In the genomic region with DNA sequence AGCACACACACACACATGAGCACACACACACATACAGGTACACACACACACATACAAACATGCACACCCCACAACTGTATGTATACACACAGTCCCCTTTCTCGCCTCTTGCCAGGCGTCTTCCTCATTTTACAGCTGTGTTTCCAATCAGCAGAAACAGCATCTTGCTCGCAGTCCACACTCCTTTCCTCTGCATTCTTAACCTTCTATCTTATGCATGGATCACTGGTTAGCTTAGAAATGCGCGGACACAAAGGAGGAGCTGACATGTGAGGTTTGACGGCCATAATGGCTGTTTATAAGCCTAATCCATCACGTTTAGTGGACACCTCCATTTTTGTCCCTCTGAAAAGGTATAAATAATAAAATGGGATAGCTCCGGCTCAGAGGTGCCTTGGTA, we compare ENCODE assay signal across 11 mouse cellular contexts.
DNase-seq lines count a peak whose midpoint lies in the region; ATAC-seq and TF ChIP-seq lines count a peak whose summit lies in the region.
"Had no signal": no experiment of that assay in that cellular context is flagged by ENCODE, and none has a peak within 500 bp of the region (broad histone marks: within the 10 kb centered on the region; RNA-seq: fewer than 3 reads in every experiment).

No protein-coding gene starts in this region.

- no peak for ATAC-seq in midbrain, embryonic 16.5 days
- no peak for ATAC-seq in forebrain, embryonic 13.5 days
- no peak for ATAC-seq in limb, embryonic 12.5 days (ENCODE audit: insufficient number of reproducible peaks, insufficient read depth, low FRiP score, low TSS enrichment, low read depth)

- H3K27me3 ChIP-seq in midbrain, embryonic 10.5 days (ENCODE audit: low read depth, poor library complexity, severe bottlenecking): 0 out of 2 replicates have a peak, but pooled peaks cover 4% of the 10 kb centered on the region
- no peaks in the 10 kb centered on the region; the same call in 1 of the 2 replicates for H3K27me3 ChIP-seq in midbrain, embryonic 16.5 days (ENCODE audit: control insufficient read depth, insufficient read depth, low read depth, low read length)
- H3K27me3 ChIP-seq in forebrain, embryonic 13.5 days: no peaks in the 10 kb centered on the region
- H3K27me3 ChIP-seq in limb, embryonic 12.5 days: peaks cover 14% of the 10 kb centered on the region; the same call in 1 of the 2 replicates
- H3K27me3 ChIP-seq: embryonic facial prominence, embryonic 15.5 days had no signal

- peaks cover 72% of the 10 kb centered on the region for H3K4me1 ChIP-seq in midbrain, embryonic 10.5 days
- H3K4me1 ChIP-seq in midbrain, embryonic 16.5 days (ENCODE audit: control insufficient read depth, insufficient read depth, low read length): no peaks in the 10 kb centered on the region
- peaks cover 45% of the 10 kb centered on the region for H3K4me1 ChIP-seq in forebrain, embryonic 13.5 days
- H3K4me1 ChIP-seq in limb, embryonic 12.5 days (replicated peaks): peaks cover 65% of the 10 kb centered on the region
- H3K4me1 ChIP-seq: liver, embryonic 15.5 days had no signal

- peak overlapping the region; percentile 26 for H3K4me3 ChIP-seq in midbrain, embryonic 10.5 days
- no peak overlapping the region for H3K4me3 ChIP-seq in midbrain, embryonic 16.5 days (ENCODE audit: low read depth, low read length)
- no peak overlapping the region for H3K4me3 ChIP-seq in forebrain, embryonic 13.5 days
- H3K4me3 ChIP-seq in limb, embryonic 12.5 days (replicated peaks): no peak overlapping the region
- H3K4me3 ChIP-seq in gastrocnemius, adult 2 months: no peak overlapping the region
- H3K4me3 ChIP-seq: embryonic facial prominence, embryonic 15.5 days; liver, embryonic 15.5 days had no signal

- WGBS in midbrain, embryonic 10.5 days: 25% methylated on average over 8 of the region's 8 CpGs
- 15% methylated on average over 8 of the region's 8 CpGs for WGBS in midbrain, embryonic 16.5 days
- WGBS in forebrain, embryonic 13.5 days: 16% methylated on average over 8 of the region's 8 CpGs
- 21% methylated on average over 8 of the region's 8 CpGs for WGBS in limb, embryonic 12.5 days

- H3K4me2 ChIP-seq in midbrain, embryonic 16.5 days (ENCODE audit: low read length): no peak overlapping the region
- H3K4me2 ChIP-seq in forebrain, embryonic 13.5 days: peak overlapping the region; percentile 25; the same call in 1 of the 2 replicates
- H3K4me2 ChIP-seq in limb, embryonic 12.5 days: peak overlapping the region; percentile 26
- H3K4me2 ChIP-seq: embryonic facial prominence, embryonic 15.5 days; liver, embryonic 15.5 days had no signal

- intact Hi-C loops in gastrocnemius, adult 2 months (cut with DNase I): no loop called here

- H3K9ac ChIP-seq in midbrain, embryonic 16.5 days (ENCODE audit: low read depth, low read length): no peak overlapping the region
- H3K9ac ChIP-seq in forebrain, embryonic 13.5 days: no peak overlapping the region
- H3K9ac ChIP-seq in limb, embryonic 12.5 days (replicated peaks): no peak overlapping the region
- H3K9ac ChIP-seq: embryonic facial prominence, embryonic 15.5 days; liver, embryonic 15.5 days had no signal

- peak overlapping the region; percentile 81 for H3K27ac ChIP-seq in midbrain, embryonic 10.5 days (replicated peaks)
- H3K27ac ChIP-seq in midbrain, embryonic 16.5 days (ENCODE audit: low read length): no peak overlapping the region
- H3K27ac ChIP-seq in forebrain, embryonic 13.5 days: no peak overlapping the region
- H3K27ac ChIP-seq in limb, embryonic 12.5 days: peak overlapping the region; percentile 56; the same call in 1 of the 2 replicates
- no peak overlapping the region for H3K27ac ChIP-seq in gastrocnemius, adult 2 months
- H3K27ac ChIP-seq: embryonic facial prominence, embryonic 15.5 days; liver, embryonic 15.5 days; macrophage had no signal

- no peaks in the 10 kb centered on the region for H3K9me3 ChIP-seq in midbrain, embryonic 10.5 days (replicated peaks)
- no peaks in the 10 kb centered on the region for H3K9me3 ChIP-seq in midbrain, embryonic 16.5 days (replicated peaks; ENCODE audit: control insufficient read depth, low read length, poor library complexity, severe bottlenecking)
- H3K9me3 ChIP-seq in forebrain, embryonic 13.5 days (replicated peaks): no peaks in the 10 kb centered on the region
- H3K9me3 ChIP-seq in limb, embryonic 12.5 days: no peaks in the 10 kb centered on the region
- H3K9me3 ChIP-seq: embryonic facial prominence, embryonic 15.5 days; liver, embryonic 15.5 days had no signal

- H3K36me3 ChIP-seq in midbrain, embryonic 10.5 days: no peaks in the 10 kb centered on the region
- no peaks in the 10 kb centered on the region for H3K36me3 ChIP-seq in midbrain, embryonic 16.5 days (ENCODE audit: control insufficient read depth, insufficient read depth, low read length)
- H3K36me3 ChIP-seq in forebrain, embryonic 13.5 days (ENCODE audit: poor library complexity, severe bottlenecking): no peaks in the 10 kb centered on the region
- no peaks in the 10 kb centered on the region for H3K36me3 ChIP-seq in limb, embryonic 12.5 days
- H3K36me3 ChIP-seq: embryonic facial prominence, embryonic 15.5 days; liver, embryonic 15.5 days had no signal

- DNase-seq in midbrain, embryonic 10.5 days (ENCODE audit: low spot score): peak; percentile 36
- DNase-seq in retina, postnatal 1 day: peak; percentile 47
- DNase-seq in adrenal gland, postnatal 4 days (ENCODE audit: low spot score in 2 of 2): no peak
- no peak for DNase-seq in gastrocnemius, adult 2 months
- DNase-seq: adrenal gland, adult 8-10 months had no signal

- no peak for TF ChIP-seq CTCF in gastrocnemius, adult 2 months (IDR thresholded peaks at IDR 0.05)

Comparison
In these comparisons a context has a peak if more than half of its experiments do, and no peak if none do; other contexts are left out.
1. H3K27ac ChIP-seq: peak in midbrain, embryonic 10.5 days (single experiment) and limb, embryonic 12.5 days (single experiment); none in midbrain, embryonic 16.5 days (single experiment), forebrain, embryonic 13.5 days (single experiment) and gastrocnemius, adult 2 months (single experiment).
2. DNase-seq: peak in midbrain, embryonic 10.5 days (single experiment) and retina, postnatal 1 day (single experiment); none in adrenal gland, postnatal 4 days (0 of 2) and gastrocnemius, adult 2 months (single experiment).